Mouse (Mus musculus): ENCODE measurements around the gene Rhox3e. TPM values are rescaled to one million over a fixed set of nuclear protein-coding genes. Genes with fewer than 3 reads are reported as not detected.

Rhox3e gene
- polyA plus RNA-seq (2014; fragmentation: Illumina TruSeq; extraction: RNeasy Lipid Tissue Mini Kit (QIAGEN cat#74804); ENCODE audit: low read depth, low replicate concordance): 0.24 TPM

GRCm38 (mm10) chrX:37541719-37542118, at the start of gene Rhox3e:
TSS of gene Rhox3e (plus strand) at chrX:37542019.

GRCm38 (mm10) chrX:37514059-37514458, 27.8 kb upstream of the Rhox3e start, which contains the start of gene Rhox4d:
TSS of gene Rhox4d (plus strand) at chrX:37514359.

GRCm38 (mm10) chrX:37530152-37530551, 11.7 kb upstream of the Rhox3e start, which contains the start of gene Rhox2e:
TSS of gene Rhox2e (plus strand) at chrX:37530452.

GRCm38 (mm10) chrX:37557112-37557511, 15.3 kb downstream of the Rhox3e start, which contains the start of gene Rhox4e:
TSS of gene Rhox4e (plus strand) at chrX:37557412.

GRCm38 (mm10) chrX:37571105-37571504, 29.3 kb downstream of the Rhox3e start, which contains the start of gene Rhox2f:
TSS of gene Rhox2f (plus strand) at chrX:37571405.

GRCm38 (mm10) chrX:37580692-37581091, 38.9 kb downstream of the Rhox3e start, which contains the start of gene Rhox3f:
TSS of gene Rhox3f (plus strand) at chrX:37580992.

Other genes with a start within 250 kb of the Rhox3e start
- 2.3 TPM for gene Rhox3a2, start 162.0 kb upstream of the Rhox3e start, polyA plus RNA-seq (2014; fragmentation: Illumina TruSeq; extraction: RNeasy Lipid Tissue Mini Kit (QIAGEN cat#74804); ENCODE audit: low read depth, low replicate concordance)
- not detected for gene Rhox4a2, start 151.2 kb upstream of the Rhox3e start, polyA plus RNA-seq (2014; fragmentation: Illumina TruSeq; extraction: RNeasy Lipid Tissue Mini Kit (QIAGEN cat#74804); ENCODE audit: low read depth, low replicate concordance)
- not detected for gene Rhox2b, start 130.0 kb upstream of the Rhox3e start, polyA plus RNA-seq (2014; fragmentation: Illumina TruSeq; extraction: RNeasy Lipid Tissue Mini Kit (QIAGEN cat#74804); ENCODE audit: low read depth, low replicate concordance)
- gene Rhox4b, start 109.5 kb upstream of the Rhox3e start, polyA plus RNA-seq (2014; fragmentation: Illumina TruSeq; extraction: RNeasy Lipid Tissue Mini Kit (QIAGEN cat#74804); ENCODE audit: low read depth, low replicate concordance): not detected
- gene Rhox2c, start 88.3 kb upstream of the Rhox3e start, polyA plus RNA-seq (2014; fragmentation: Illumina TruSeq; extraction: RNeasy Lipid Tissue Mini Kit (QIAGEN cat#74804); ENCODE audit: low read depth, low replicate concordance): not detected
- gene Rhox3c, start 83.4 kb upstream of the Rhox3e start, polyA plus RNA-seq (2014; fragmentation: Illumina TruSeq; extraction: RNeasy Lipid Tissue Mini Kit (QIAGEN cat#74804); ENCODE audit: low read depth, low replicate concordance): 0.91 TPM
- gene Rhox4c, start 61.7 kb upstream of the Rhox3e start, polyA plus RNA-seq (2014; fragmentation: Illumina TruSeq; extraction: RNeasy Lipid Tissue Mini Kit (QIAGEN cat#74804); ENCODE audit: low read depth, low replicate concordance): not detected
- not detected for gene Rhox2d, start 48.6 kb upstream of the Rhox3e start, polyA plus RNA-seq (2014; fragmentation: Illumina TruSeq; extraction: RNeasy Lipid Tissue Mini Kit (QIAGEN cat#74804); ENCODE audit: low read depth, low replicate concordance)
- not detected for gene Rhox4d, start 27.7 kb upstream of the Rhox3e start, polyA plus RNA-seq (2014; fragmentation: Illumina TruSeq; extraction: RNeasy Lipid Tissue Mini Kit (QIAGEN cat#74804); ENCODE audit: low read depth, low replicate concordance)
- 0.59 TPM for gene Rhox2e, start 11.6 kb upstream of the Rhox3e start, polyA plus RNA-seq (2014; fragmentation: Illumina TruSeq; extraction: RNeasy Lipid Tissue Mini Kit (QIAGEN cat#74804); ENCODE audit: low read depth, low replicate concordance)
- 0.31 TPM for gene Rhox4e, start 15.4 kb downstream of the Rhox3e start, polyA plus RNA-seq (2014; fragmentation: Illumina TruSeq; extraction: RNeasy Lipid Tissue Mini Kit (QIAGEN cat#74804); ENCODE audit: low read depth, low replicate concordance)
- gene Rhox2f, start 29.4 kb downstream of the Rhox3e start, polyA plus RNA-seq (2014; fragmentation: Illumina TruSeq; extraction: RNeasy Lipid Tissue Mini Kit (QIAGEN cat#74804); ENCODE audit: low read depth, low replicate concordance): not detected
- gene Rhox3f, start 39.0 kb downstream of the Rhox3e start, polyA plus RNA-seq (2014; fragmentation: Illumina TruSeq; extraction: RNeasy Lipid Tissue Mini Kit (QIAGEN cat#74804); ENCODE audit: low read depth, low replicate concordance): 1.3 TPM
- not detected for gene Rhox4f, start 65.7 kb downstream of the Rhox3e start, polyA plus RNA-seq (2014; fragmentation: Illumina TruSeq; extraction: RNeasy Lipid Tissue Mini Kit (QIAGEN cat#74804); ENCODE audit: low read depth, low replicate concordance)
- gene Rhox3g, start 86.6 kb downstream of the Rhox3e start, polyA plus RNA-seq (2014; fragmentation: Illumina TruSeq; extraction: RNeasy Lipid Tissue Mini Kit (QIAGEN cat#74804); ENCODE audit: low read depth, low replicate concordance): not detected
- gene Rhox2g, start 101.5 kb downstream of the Rhox3e start, polyA plus RNA-seq (2014; fragmentation: Illumina TruSeq; extraction: RNeasy Lipid Tissue Mini Kit (QIAGEN cat#74804); ENCODE audit: low read depth, low replicate concordance): not detected
- not detected for gene Rhox4g, start 109.3 kb downstream of the Rhox3e start, polyA plus RNA-seq (2014; fragmentation: Illumina TruSeq; extraction: RNeasy Lipid Tissue Mini Kit (QIAGEN cat#74804); ENCODE audit: low read depth, low replicate concordance)
- 0.70 TPM for gene Rhox3h, start 126.7 kb downstream of the Rhox3e start, polyA plus RNA-seq (2014; fragmentation: Illumina TruSeq; extraction: RNeasy Lipid Tissue Mini Kit (QIAGEN cat#74804); ENCODE audit: low read depth, low replicate concordance)
- gene Rhox2h, start 131.3 kb downstream of the Rhox3e start, polyA plus RNA-seq (2014; fragmentation: Illumina TruSeq; extraction: RNeasy Lipid Tissue Mini Kit (QIAGEN cat#74804); ENCODE audit: low read depth, low replicate concordance): not detected

Measured in testis, adult 10 weeks (tissue).